Mouse (Mus musculus) B cell, adult (primary cell): ENCODE data around the gene Col6a2. TPM values are rescaled to one million over a fixed set of nuclear protein-coding genes. Genes with fewer than 3 reads are reported as not detected.

Experiments used
- total RNA-seq: library from RNA; stranded (reverse); gene quantifications from 4 replicates; pipeline ENCODE4 v1.2.4, GENCODE M21; 2023; ENCODE audit not compliant: inconsistent age

The Col6a2 gene
- total RNA-seq: 0.13 to 0.22 TPM in 2 of 4 replicates, not detected in the others

DNA sequence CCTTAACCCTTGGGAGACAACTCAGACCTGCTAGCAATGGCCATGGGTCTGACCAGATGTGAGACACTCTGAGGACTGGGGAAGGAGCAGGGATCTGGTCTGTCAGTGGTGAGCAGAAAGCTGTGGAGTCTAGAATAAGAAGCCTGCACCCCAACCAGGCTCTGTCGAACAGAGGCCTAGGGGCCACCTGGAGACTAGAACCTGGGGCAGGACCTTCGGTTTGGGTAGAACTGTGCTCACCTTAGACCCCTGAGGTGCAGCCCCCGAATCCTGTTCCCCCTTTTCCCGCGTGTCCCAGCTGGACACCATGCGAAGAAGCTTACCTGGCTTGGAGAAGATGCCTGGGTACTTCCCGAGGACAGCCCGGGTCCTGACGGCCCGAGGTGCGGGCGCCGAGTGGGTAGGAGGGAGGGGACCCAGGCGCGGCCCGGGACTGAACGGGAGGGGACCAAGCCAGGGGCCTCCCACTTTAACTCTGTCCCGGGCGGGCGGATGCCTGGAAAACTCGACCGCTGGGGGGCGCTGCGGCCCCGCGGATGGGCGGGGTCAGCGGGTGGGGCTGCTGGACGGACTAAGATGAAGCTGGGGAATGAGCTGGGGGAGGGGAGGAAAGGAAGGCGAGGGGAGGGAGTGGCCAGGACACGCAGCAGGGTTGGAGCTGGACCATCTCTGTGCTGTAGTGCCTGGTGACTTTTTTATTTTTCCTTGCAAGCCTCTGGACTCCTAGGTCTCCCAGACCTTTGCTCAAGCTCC is at the start of gene Col6a2:
Gene Col6a2, minus strand, starts transcription at position 703 of the 753 bp plus-strand sequence.

DNA sequence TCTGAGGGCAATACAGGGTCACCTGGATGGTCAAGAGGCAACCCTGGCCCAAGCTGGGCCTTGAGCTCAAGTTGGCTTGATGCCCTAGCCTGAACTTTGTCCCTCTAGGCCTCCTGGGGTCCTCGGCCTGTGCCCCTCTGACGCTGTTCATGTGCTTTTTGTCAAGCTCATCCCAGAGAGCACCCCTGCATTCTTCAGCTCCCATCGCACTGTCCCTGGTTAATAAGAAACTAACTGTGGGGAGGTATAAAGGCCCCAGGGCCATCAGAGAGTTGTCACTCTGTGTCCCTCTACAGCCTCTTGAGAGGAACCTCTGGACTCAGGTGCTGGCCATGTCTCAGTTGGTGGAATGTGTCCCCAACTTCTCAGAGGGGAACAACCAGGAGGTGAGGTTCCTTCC is 48.1 kb downstream of the Col6a2 start, which contains the start of gene Ftcd:
Gene Ftcd, plus strand, starts transcription at position 275 of the 400 bp plus-strand sequence.

DNA sequence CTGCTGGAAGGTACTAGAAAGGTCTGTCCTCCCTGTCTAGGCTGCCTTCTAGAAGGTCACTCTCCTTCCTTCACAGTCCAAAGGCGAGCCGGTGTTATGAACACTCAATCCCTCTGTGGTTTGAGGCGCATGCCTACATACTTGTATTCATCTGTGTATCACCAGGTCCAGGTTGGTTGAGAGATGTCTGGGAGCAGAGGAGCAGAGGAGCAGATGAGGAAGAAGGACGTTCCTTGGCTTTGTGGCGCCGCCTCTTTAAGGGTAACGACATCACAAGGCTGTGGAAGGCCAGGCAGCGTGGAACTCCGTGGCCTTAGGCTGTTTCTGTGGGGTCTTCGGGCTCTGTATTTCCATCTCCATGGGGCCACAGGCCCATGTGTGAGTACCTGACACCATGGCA is 61.5 kb downstream of the Col6a2 start, which contains the start of gene Spatc1l:
Gene Spatc1l, plus strand, starts transcription at position 301 of the 400 bp plus-strand sequence.

Other genes starting within 250 kb of the Col6a2 start
- 8.7 to 19.2 TPM (median 13.6 TPM) in 3 of 4 replicates, not detected in the other for gene AC141477.1, start 183.2 kb downstream of the Col6a2 start, total RNA-seq
- 51.5 to 67.5 TPM (median 61.7 TPM) in 4 replicates for gene Pcnt, start 180.8 kb downstream of the Col6a2 start, total RNA-seq
- not detected in 4 replicates for gene 2610028H24Rik, start 174.5 kb downstream of the Col6a2 start, total RNA-seq
- 70.5 to 74.7 TPM (median 72.7 TPM) in 4 replicates for gene Mcm3ap, start 154.7 kb downstream of the Col6a2 start, total RNA-seq
- 1.3 to 2.2 TPM (median 1.6 TPM) in 4 replicates for gene Ybey, start 154.5 kb downstream of the Col6a2 start, total RNA-seq
- 14.6 to 24.3 TPM (median 21.7 TPM) in 4 replicates for gene Lss, start 92.0 kb downstream of the Col6a2 start, total RNA-seq
- gene Spatc1l, start 61.4 kb downstream of the Col6a2 start, total RNA-seq: not detected in 4 replicates
- gene Ftcd, start 48.0 kb downstream of the Col6a2 start, total RNA-seq: not detected in 4 replicates
- 0.39 TPM in 1 of 4 replicates, not detected in the others for gene Col6a1, start 102.5 kb upstream of the Col6a2 start, total RNA-seq